Mouse (Mus musculus): ENCODE measurements around the gene Acad10. TPM values are rescaled to one million over a fixed set of nuclear protein-coding genes. Genes with fewer than 3 reads are reported as not detected.

Acad10 gene
- polyA plus RNA-seq, 1 experiment, result 4.1 TPM

DNA sequence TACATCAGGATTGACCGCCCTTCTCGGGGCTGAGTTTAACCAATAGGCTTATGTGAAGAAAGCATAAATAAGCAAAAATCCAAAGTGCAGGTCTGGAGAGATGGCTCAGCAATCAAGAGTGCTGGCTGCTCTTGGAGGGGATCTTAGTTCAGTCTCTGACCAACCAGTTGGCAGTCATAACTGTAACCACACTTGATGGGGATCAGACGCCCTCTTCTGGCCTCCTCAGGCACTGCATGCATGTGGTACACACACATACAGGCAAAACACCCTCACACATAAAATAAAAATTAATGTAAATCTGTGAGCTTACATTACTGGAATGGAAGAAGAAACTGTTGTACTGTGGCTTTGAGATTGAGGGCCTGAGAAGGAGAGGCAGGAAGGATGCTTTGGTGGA is 10.1 kb upstream of the Acad10 start:
- no peaks in the 10 kb centered on the region for H3K27me3 ChIP-seq (ENCODE audit: control insufficient read depth, insufficient read depth, low read length)
- no peak for TF ChIP-seq POLR2A (IDR thresholded peaks at IDR 0.05; ENCODE audit: low read depth, low read length)
- TF ChIP-seq CTCF (IDR thresholded peaks at IDR 0.05; ENCODE audit: extremely low read depth, insufficient read length, insufficient replicate concordance, low read depth, low read length), result peak; percentile 47; the same call in 1 of the 2 replicates
- H3K27ac ChIP-seq (ENCODE audit: insufficient read depth, low read depth, low read length), result no peak overlapping the region
- H3K4me1 ChIP-seq (ENCODE audit: control insufficient read depth, insufficient read depth, insufficient read length, low read length), result peaks cover 5% of the 10 kb centered on the region; the same call in 1 of the 2 replicates
- no peak overlapping the region for H3K4me3 ChIP-seq (ENCODE audit: low read depth, low read length)
- WGBS, result 93% methylated on average over 3 of the region's 3 CpGs
- peaks cover 35% of the 10 kb centered on the region for H3K36me3 ChIP-seq (ENCODE audit: control insufficient read depth, insufficient read depth, low read length)

DNA sequence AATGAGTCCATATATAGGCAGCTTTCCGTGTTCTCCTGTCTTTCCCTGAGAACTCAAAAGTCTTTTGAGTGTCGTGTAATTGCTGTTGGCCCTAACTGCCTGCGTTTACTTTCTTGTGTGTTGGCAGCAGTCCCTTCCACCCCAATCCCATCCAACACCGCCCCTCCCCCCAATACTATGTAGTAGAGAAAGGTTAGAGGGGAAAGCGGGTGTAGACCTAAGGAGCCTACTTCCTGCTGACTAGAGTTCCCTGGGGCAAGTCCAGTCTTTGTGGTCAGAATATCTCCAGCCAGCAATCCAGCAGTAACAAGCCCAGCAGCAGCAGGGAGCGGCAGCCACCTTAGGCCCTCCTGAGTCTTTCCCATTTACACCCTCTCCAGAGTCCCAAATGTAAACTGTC is 8.1 kb upstream of the Acad10 start:
- WGBS, result 58% methylated on average over 6 of the region's 6 CpGs
- TF ChIP-seq CTCF (IDR thresholded peaks at IDR 0.05; ENCODE audit: extremely low read depth, insufficient read length, insufficient replicate concordance, low read depth, low read length) (no peak), POLR2A (IDR thresholded peaks at IDR 0.05; ENCODE audit: low read depth, low read length) (no peak)
- H3K4me3 ChIP-seq (ENCODE audit: low read depth, low read length), result no peak overlapping the region

DNA sequence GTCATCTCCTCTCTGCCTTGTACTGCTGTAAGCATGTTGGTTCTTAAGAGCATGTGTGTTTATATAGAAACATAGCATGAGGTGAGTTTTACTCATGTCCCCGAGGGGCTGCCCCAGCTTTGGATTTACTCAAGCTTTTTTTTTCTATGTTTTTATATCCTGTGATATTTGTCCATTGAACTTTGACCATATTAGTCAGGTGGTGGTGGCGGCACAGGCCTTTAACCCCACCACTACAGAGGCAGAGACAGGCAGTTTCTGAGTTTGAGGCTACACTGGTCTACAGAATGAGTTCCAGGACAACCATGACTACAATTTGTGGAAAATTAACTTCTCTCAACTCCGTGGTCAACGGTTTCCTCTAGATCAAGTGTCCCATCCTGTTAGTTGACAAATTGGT is 6.8 kb upstream of the Acad10 start:
- Histone ChIP-seq H3K36me3 (ENCODE audit: control insufficient read depth, insufficient read depth, low read length) (peaks cover 34% of the 10 kb centered on the region), H3K4me1 (ENCODE audit: control insufficient read depth, insufficient read depth, insufficient read length, low read length) (peaks cover 5% of the 10 kb centered on the region; the same call in 1 of the 2 replicates), H3K27me3 (ENCODE audit: control insufficient read depth, insufficient read depth, low read length) (no peaks in the 10 kb centered on the region), H3K27ac (ENCODE audit: insufficient read depth, low read depth, low read length) (no peak overlapping the region), H3K4me3 (ENCODE audit: low read depth, low read length) (no peak overlapping the region)
- 62% methylated on average over 4 of the region's 4 CpGs for WGBS
- TF ChIP-seq CTCF (IDR thresholded peaks at IDR 0.05; ENCODE audit: extremely low read depth, insufficient read length, insufficient replicate concordance, low read depth, low read length), result no peak
- no peak for TF ChIP-seq POLR2A (IDR thresholded peaks at IDR 0.05; ENCODE audit: low read depth, low read length)

More for the DNA sequence above, 8.1 kb upstream of the Acad10 start:
- no peak overlapping the region for H3K27ac ChIP-seq (ENCODE audit: insufficient read depth, low read depth, low read length)
- H3K4me1 ChIP-seq (ENCODE audit: control insufficient read depth, insufficient read depth, insufficient read length, low read length), result peaks cover 5% of the 10 kb centered on the region; the same call in 1 of the 2 replicates
- H3K36me3 ChIP-seq (ENCODE audit: control insufficient read depth, insufficient read depth, low read length), result peaks cover 37% of the 10 kb centered on the region
- no peaks in the 10 kb centered on the region for H3K27me3 ChIP-seq (ENCODE audit: control insufficient read depth, insufficient read depth, low read length)

DNA sequence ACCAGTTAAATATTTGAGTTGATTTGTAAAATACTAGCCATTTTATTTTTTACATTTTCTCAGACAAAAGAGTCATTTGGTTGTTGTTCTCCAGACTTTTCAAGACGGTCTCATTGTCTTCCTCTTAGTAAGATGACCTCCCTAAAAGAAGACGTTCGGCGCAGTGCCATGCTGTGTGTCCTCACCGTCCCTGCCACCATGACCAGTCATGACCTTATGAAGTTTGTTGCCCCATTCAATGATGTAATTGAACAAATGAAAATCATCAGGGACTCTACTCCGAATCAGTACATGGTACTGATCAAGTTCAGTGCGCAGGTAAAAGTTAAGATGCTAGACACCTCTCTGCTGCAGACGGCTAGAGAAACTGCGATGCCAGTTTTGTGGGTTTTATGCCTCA is 4.7 kb upstream of the Acad10 start:
- Histone ChIP-seq H3K4me3 (ENCODE audit: low read depth, low read length) (no peak overlapping the region), H3K36me3 (ENCODE audit: control insufficient read depth, insufficient read depth, low read length) (peaks cover 30% of the 10 kb centered on the region), H3K27me3 (ENCODE audit: control insufficient read depth, insufficient read depth, low read length) (no peaks in the 10 kb centered on the region), H3K4me1 (ENCODE audit: control insufficient read depth, insufficient read depth, insufficient read length, low read length) (peaks cover 12% of the 10 kb centered on the region), H3K27ac (ENCODE audit: insufficient read depth, low read depth, low read length) (no peak overlapping the region)
- WGBS, result 96% methylated on average over 9 of the region's 9 CpGs
- TF ChIP-seq POLR2A (IDR thresholded peaks at IDR 0.05; ENCODE audit: low read depth, low read length) (no peak), CTCF (IDR thresholded peaks at IDR 0.05; ENCODE audit: extremely low read depth, insufficient read length, insufficient replicate concordance, low read depth, low read length) (no peak)

DNA sequence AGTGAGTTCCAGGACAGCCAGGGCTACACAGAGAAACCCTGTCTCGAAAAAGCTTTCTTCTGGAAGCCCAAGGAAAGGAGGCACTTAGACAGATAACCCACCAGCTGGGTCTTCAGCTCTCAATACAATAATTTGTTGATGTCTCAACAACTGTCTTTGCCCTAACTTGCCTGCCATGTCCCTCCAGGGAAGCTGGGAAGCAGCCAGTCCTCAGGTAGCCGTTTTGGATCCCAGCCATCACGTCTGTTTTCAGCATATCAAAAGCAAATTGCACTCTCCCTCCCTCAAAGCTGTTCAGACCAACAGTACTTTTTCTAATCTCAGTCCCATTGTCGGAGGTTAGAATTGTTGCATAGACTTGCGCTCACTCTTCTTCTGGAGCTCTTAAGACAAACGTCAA is 3.8 kb upstream of the Acad10 start:
- Histone ChIP-seq H3K36me3 (ENCODE audit: control insufficient read depth, insufficient read depth, low read length) (peaks cover 30% of the 10 kb centered on the region), H3K4me1 (ENCODE audit: control insufficient read depth, insufficient read depth, insufficient read length, low read length) (peaks cover 12% of the 10 kb centered on the region), H3K27ac (ENCODE audit: insufficient read depth, low read depth, low read length) (no peak overlapping the region), H3K27me3 (ENCODE audit: control insufficient read depth, insufficient read depth, low read length) (no peaks in the 10 kb centered on the region), H3K4me3 (ENCODE audit: low read depth, low read length) (no peak overlapping the region)
- TF ChIP-seq POLR2A (IDR thresholded peaks at IDR 0.05; ENCODE audit: low read depth, low read length) (no peak), CTCF (IDR thresholded peaks at IDR 0.05; ENCODE audit: extremely low read depth, insufficient read length, insufficient replicate concordance, low read depth, low read length) (no peak)
- WGBS, result 86% methylated on average over 6 of the region's 6 CpGs

DNA sequence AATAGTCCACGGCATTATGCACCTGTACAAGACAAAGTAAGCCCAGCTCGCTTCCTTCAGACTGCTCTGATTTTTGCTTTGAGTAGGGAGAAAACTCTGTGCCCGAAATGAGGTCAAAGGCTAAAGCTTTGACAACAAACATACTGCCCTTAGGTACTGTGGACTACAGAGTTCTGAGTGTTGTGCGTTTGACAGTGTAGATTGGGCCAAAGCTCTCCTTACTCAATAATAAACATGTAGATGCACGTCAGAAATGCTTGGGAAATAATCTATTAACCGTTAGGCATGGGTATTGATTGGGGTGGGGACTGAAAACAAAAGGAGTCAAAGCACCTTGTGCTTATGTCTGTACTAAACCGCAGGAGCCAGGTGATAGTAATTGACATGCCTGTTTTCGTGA is 3.1 kb upstream of the Acad10 start:
- H3K27ac ChIP-seq (ENCODE audit: insufficient read depth, low read depth, low read length), result no peak overlapping the region
- no peaks in the 10 kb centered on the region for H3K27me3 ChIP-seq (ENCODE audit: control insufficient read depth, insufficient read depth, low read length)
- no peak for TF ChIP-seq CTCF (IDR thresholded peaks at IDR 0.05; ENCODE audit: extremely low read depth, insufficient read length, insufficient replicate concordance, low read depth, low read length)
- TF ChIP-seq POLR2A (IDR thresholded peaks at IDR 0.05; ENCODE audit: low read depth, low read length), result no peak
- H3K36me3 ChIP-seq (ENCODE audit: control insufficient read depth, insufficient read depth, low read length), result peaks cover 28% of the 10 kb centered on the region
- no peak overlapping the region for H3K4me3 ChIP-seq (ENCODE audit: low read depth, low read length)
- 77% methylated on average over 8 of the region's 8 CpGs for WGBS
- peaks cover 12% of the 10 kb centered on the region for H3K4me1 ChIP-seq (ENCODE audit: control insufficient read depth, insufficient read depth, insufficient read length, low read length)

DNA sequence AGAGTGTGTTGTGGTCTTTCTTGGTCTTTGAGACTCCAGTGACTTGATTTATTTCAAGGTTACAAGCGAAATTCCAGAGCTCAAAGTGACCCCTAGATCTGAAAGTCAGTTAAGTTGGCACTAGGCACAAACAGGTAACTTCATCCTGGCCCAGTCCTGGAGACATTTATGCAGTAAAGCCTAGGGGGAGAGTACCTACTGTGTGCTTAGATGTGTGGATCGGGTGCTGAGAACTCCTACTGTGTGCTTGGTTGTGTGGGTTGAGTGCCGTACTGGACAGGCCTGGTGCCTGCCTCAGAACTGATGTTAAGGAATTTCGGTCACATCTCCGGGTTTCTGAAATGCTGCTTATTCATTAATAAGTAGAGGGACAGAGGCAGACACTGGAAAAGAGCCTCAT is 1.2 kb upstream of the Acad10 start:
- Histone ChIP-seq H3K27me3 (ENCODE audit: control insufficient read depth, insufficient read depth, low read length) (no peaks in the 10 kb centered on the region), H3K4me3 (ENCODE audit: low read depth, low read length) (peak overlapping the region; percentile 89), H3K27ac (ENCODE audit: insufficient read depth, low read depth, low read length) (no peak overlapping the region), H3K36me3 (ENCODE audit: control insufficient read depth, insufficient read depth, low read length) (peaks cover 23% of the 10 kb centered on the region), H3K4me1 (ENCODE audit: control insufficient read depth, insufficient read depth, insufficient read length, low read length) (peaks cover 7% of the 10 kb centered on the region)
- 82% methylated on average over 5 of the region's 5 CpGs for WGBS
- TF ChIP-seq CTCF (IDR thresholded peaks at IDR 0.05; ENCODE audit: extremely low read depth, insufficient read length, insufficient replicate concordance, low read depth, low read length) (no peak), POLR2A (IDR thresholded peaks at IDR 0.05; ENCODE audit: low read depth, low read length) (no peak)
